Mouse (Mus musculus) ES-E14 (cell line): ENCODE data around the gene Tmem72.

ENCODE experiments used
- HCFC1 ChIP-seq: IDR thresholded peaks from 2 replicates; pipeline ENCODE4 v1.6.1; 2012; ENCODE audit warnings: low read length, inconsistent platforms, borderline replicate concordance; ENCODE audit not compliant: insufficient read depth
- ZNF384 ChIP-seq: IDR thresholded peaks from 2 replicates; pipeline ENCODE4 v1.6.1; 2012; ENCODE audit warnings: low read depth, low read length, inconsistent platforms

DNA sequence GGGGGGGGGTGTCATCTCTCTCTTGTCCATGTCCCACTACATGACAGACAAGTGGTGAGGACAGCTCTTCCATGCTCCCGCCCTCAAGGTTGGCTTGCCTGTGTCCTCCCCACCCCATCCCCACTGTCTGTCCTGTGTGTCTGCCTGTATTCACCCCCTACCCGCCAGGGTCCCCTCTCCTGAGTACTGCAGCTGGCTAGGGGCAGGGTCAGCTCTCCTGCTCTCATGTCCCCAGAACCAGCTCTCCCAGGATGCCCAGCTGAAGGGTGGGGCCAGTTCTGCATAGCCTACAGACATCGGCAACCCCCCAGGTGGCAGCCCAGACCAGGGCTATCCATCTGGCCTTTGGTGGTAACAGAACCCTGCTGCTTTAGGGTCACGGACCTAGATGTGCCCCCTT, 47.8 kb upstream of the Tmem72 start:
- no peak for TF ChIP-seq ZNF384
- no peak for TF ChIP-seq HCFC1
